Mouse (Mus musculus): ENCODE measurements around the gene Gm47429.

Gene Gm47429

GRCm38 (mm10) chr13:50443812-50444211, at the start of gene Gm47429:
Gm47429 (minus strand) TSS chr13:50443912.
- DNase-seq = peak; percentile 66

GRCm38 (mm10) chr13:50488510-50488909, 44.8 kb upstream of the Gm47429 start:
- peak; percentile 6 for DNase-seq

DNA sequence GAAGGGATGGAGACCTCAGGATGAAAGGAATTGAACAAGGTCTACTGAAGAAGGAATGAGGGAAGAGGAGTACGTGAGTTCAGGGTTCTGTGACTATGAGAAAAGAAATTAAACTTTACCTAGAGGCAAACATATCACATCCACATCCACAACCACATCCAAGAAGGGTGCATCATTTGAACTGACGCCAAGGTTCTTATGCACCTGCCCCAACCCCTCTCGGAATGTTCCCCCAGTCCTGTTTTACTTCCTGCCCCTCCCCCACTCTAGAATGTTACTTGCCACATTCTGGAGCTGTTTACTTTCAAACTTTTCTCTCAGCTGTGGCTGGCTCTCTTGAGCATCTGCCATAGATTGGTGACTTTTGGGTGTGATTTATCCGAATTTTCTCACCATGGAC, 23.3 kb upstream of the Gm47429 start, which contains the start of gene Nutm2:
Gene Nutm2, plus strand, starts transcription at position 301 of the 400 bp plus-strand sequence.
- no peak for DNase-seq

- no peak for DNase-seq
Measured at GRCm38 (mm10) chr13:50464621-50465562, 21.2 kb upstream of the Gm47429 start.

GRCm38 (mm10) chr13:50460433-50460832, 16.7 kb upstream of the Gm47429 start:
- peak; percentile 29 for DNase-seq

GRCm38 (mm10) chr13:50453426-50453825, 9.7 kb upstream of the Gm47429 start:
- DNase-seq = no peak

DNA sequence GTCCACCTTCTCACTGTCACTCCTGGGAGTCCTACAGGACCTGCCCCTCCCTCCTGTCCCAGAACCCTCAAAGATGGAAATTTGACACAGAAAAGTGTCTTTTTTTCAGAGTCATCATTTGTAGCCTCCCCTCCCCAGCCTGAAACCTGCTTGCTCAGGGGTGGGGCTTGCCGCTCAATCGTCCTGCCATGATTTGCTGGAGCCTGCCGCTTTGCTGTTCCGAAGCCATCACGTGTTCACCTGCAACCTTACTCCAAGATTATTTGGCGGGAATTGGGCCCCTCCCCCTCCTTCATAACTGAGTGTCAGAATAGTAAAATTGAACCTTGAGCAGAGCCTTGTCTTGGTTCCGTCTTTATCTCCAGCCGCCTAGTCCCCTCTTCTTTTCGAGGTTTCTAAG, 8.6 kb upstream of the Gm47429 start:
- peak; percentile 68 for DNase-seq

GRCm38 (mm10) chr13:50445261-50445660, 1.5 kb upstream of the Gm47429 start:
- peak; percentile 21 for DNase-seq

- peak; percentile 68 for DNase-seq
Measured at GRCm38 (mm10) chr13:50426686-50427085, 17.0 kb downstream of the Gm47429 start.

- no peak for DNase-seq
Measured at GRCm38 (mm10) chr13:50424517-50424916, 19.2 kb downstream of the Gm47429 start.

DNA sequence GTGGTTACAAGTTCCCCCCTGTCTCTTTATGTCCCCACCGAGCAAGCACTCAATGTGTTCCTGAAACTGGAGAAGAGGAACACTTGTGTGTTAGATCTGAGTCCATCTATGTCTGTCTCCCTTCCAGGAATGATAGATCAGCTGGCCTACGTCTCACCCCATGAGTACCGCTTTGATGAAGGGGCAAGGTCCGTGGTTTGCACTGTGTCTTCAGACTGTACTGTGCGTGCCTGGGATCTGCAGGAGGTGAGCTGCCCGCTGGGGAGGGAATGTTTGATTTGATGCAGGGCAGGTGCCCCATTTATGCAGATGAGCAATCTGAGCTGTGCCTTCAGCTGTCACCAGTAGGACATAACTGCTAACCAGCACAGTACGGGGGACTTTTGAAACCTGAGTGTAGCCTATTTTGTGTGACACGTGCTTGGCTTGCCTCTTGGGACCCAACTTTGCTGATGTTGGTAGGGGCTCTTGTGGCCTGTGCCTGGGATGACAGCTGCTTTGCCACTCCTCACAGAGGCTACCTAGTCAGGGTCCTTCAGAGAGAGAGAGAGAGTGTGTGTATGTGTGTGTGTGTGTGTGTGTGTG, 20.0 kb downstream of the Gm47429 start:
- no peak for DNase-seq

DNA sequence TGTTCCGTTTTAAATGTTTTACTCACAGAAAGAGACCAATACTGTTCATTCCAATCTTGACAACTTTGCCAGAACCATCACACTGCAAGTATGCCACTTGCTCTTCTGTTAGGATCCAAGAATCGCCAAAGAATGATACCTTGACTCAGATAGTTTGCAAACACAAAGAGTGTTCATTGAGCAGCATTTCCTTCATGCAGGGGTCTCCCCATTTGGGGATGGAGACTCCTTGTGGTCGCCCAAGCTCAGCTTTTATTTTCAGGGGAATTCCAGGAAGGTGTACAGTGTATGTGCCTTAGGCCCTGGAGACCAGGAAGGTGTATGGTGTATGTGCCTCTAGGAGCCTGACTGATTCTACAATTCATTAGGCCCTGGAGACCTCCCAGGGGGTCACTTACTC, 25.3 kb downstream of the Gm47429 start:
- no peak for DNase-seq

DNA sequence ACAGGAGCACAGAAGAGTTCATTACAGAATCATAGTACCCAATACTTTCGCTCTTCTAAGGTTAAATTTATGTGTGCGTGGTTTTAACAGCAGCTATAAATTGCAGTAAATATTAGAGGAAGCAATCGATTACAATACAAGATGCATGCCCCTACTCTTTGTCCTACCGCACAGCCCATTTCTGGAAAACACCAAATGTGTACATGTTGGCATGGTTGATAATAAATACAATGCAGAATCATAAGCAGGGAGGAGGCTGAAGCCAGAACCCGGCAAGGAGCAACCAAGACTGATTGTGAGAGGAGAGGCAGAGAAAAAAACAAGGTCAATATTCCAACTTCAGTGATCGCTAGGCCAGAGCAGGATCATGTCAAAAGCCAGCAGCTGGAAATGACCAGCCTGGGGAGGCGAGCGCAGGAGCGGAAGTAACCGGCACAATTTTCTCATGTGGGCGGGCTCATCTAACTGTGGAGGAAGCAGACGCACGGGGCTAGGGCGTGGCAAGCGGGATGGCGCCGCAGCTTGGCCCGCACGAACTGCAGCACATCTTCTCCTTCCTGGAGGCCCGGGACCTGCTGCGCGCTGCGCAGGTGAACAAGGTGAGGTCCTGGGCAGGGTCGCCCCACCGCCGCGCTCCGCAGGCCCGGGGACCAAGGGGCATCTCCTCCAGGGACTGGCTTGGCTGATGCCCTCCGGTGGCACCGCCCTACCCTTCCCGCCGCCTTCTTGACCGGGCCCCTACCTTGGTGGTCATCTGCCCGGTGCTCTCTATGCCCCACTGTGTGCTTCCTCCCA, 26.1 kb downstream of the Gm47429 start, which contains the start of gene Fbxw17:
Gene Fbxw17, plus strand, starts transcription at position 476 of the 795 bp plus-strand sequence.
- DNase-seq = peak; percentile 98

Measured in heart, adult 11 months (tissue).